Mouse (Mus musculus) E14TG2a.4 (cell line): ENCODE measurements at regions not wholly inside any gene's neighbourhood (a gene's known extent, or its start where the extent isn't known, plus 50 kb on each side); places are given as distances from the start of the nearest gene placed in this dataset.

ENCODE experiments used
- H3K27me3 ChIP-seq: 2 replicates; pipeline ENCODE4 v1.6.1; 2014; ENCODE audit warnings: low read length, control low read depth; ENCODE audit not compliant: insufficient read depth
- H3K36me3 ChIP-seq: 2 replicates; pipeline ENCODE4 v1.6.1; 2014; ENCODE audit warnings: low read length, control low read depth; ENCODE audit not compliant: insufficient read depth
- H3K4me1 ChIP-seq: replicated peaks from 2 replicates; pipeline ENCODE4 v1.6.1; 2014; ENCODE audit warnings: low read depth, low read length, control low read depth
- H3K4me3 ChIP-seq: replicated peaks from 2 replicates; pipeline ENCODE4 v1.5.1; 2014; ENCODE audit warnings: mild to moderate bottlenecking, low read length
- H3K9me3 ChIP-seq: 2 replicates; pipeline ENCODE4 v1.6.1; 2014; ENCODE audit warnings: low read length, control low read depth
- CTCF ChIP-seq: conservative IDR thresholded peaks from 2 replicates; pipeline ENCODE4 v1.5.1; 2014; ENCODE audit warnings: low read length
- NANOG ChIP-seq: IDR thresholded peaks from 2 replicates; pipeline ENCODE4 v1.6.1; 2014; ENCODE audit warnings: borderline replicate concordance, low read length, mixed read lengths
- POU5F1 ChIP-seq: IDR thresholded peaks from 2 replicates; pipeline ENCODE4 v1.6.1; 2014; ENCODE audit warnings: low read length, borderline replicate concordance

DNA sequence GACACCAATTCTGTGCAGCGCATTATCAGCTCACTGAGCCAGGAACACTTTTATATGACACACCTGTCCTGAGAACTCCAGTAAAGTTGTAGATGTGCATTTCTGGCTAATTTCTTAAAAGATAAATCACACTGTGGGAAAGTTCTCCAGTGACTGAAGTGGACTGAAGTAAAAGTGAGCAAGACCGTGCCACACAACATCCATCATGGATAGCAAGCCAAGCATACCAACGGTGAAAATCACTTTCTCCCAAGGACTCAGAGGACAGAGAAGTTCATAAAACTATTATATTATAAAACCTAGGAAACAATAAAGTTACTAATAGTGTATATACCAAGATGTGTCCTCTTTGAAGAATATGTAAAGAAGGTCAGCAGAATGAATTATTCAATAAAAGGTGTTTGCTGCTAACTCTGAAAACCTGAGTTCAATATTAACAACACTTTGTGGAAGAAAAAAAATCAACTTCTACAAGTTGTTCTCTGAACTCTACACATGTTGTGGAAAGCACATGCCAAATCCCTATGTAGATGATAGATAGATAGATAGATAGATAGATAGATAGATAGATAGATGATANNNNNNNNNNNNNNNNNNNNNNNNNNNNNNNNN lies 298.2 kb upstream of the Igbp1b start:
- H3K4me1 ChIP-seq = no peaks in the 10 kb centered on the region
- no peak for TF ChIP-seq CTCF
- TF ChIP-seq NANOG = no peak
- no peak for TF ChIP-seq POU5F1
- H3K9me3 ChIP-seq = no peaks in the 10 kb centered on the region
- H3K4me3 ChIP-seq = no peak overlapping the region
- no peaks in the 10 kb centered on the region for H3K36me3 ChIP-seq
- H3K27me3 ChIP-seq = no peaks in the 10 kb centered on the region

DNA sequence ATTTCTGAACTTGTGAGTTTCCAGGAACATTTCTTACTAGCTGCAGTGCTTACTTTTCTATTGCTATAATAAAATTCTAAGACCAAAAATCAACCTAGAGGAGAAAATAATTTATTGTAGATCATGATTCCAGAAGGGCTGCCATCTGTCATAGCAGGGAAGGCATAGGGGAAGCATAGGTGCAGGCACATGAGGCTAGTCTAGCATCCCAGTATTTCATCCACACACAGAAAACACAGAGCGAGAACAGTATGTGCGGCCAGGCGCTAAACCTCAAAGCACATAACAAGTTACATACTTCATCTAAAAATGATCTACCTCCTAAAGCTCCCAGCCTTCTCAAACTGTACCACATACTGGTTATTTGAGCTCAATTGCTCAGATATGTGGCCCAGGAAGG lies 292.5 kb upstream of the Igbp1b start:
- Histone ChIP-seq H3K4me1 (no peaks in the 10 kb centered on the region), H3K9me3 (no peaks in the 10 kb centered on the region), H3K36me3 (no peaks in the 10 kb centered on the region), H3K27me3 (no peaks in the 10 kb centered on the region), H3K4me3 (no peak overlapping the region)
- TF ChIP-seq NANOG (no peak), CTCF (no peak), POU5F1 (no peak)

DNA sequence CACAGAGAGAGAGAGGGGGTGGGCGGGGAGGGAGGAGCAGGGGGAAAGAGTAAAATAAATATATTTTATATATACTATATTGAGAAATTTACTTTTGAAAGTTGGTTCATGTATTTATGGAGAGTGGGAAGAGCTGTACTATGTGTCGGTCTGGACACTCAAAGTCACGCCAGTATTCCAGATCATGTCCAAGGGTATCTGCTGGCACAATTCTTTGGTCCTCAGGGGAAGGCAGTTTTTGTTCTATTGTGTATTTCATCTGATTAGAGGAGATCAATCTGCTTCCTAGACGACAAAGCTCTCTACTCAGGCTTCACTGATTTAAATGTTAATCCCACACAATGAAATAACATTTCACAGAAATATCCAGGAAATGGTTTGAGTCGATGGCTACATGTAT lies 288.3 kb upstream of the Igbp1b start:
- H3K4me1 ChIP-seq = no peaks in the 10 kb centered on the region
- H3K9me3 ChIP-seq = no peaks in the 10 kb centered on the region
- TF ChIP-seq CTCF (no peak), NANOG (no peak), POU5F1 (no peak)
- H3K36me3 ChIP-seq = no peaks in the 10 kb centered on the region
- no peaks in the 10 kb centered on the region for H3K27me3 ChIP-seq
- H3K4me3 ChIP-seq = no peak overlapping the region

DNA sequence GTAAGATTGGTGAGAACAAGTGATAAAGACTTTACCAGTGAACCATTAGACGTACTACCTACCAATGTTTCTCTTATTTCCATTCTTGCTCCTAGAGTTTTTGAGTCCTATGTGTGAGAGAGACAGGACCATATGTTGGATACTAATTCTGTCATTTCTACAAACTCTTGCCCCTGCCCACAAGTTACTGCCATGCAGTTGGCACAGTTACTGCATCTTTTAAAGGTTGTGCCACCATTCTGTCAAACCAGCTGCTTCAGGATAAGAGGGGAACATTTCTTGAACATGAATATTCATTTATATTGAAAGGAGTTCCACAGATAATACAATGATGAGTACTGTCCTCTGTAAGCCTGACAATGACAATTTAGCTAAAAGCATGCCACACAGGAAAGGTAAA lies 287.1 kb upstream of the Igbp1b start:
- H3K36me3 ChIP-seq = no peaks in the 10 kb centered on the region
- H3K4me1 ChIP-seq = no peaks in the 10 kb centered on the region
- H3K4me3 ChIP-seq = no peak overlapping the region
- H3K9me3 ChIP-seq = no peaks in the 10 kb centered on the region
- no peaks in the 10 kb centered on the region for H3K27me3 ChIP-seq
- no peak for TF ChIP-seq NANOG
- TF ChIP-seq POU5F1 = no peak
- TF ChIP-seq CTCF = no peak

DNA sequence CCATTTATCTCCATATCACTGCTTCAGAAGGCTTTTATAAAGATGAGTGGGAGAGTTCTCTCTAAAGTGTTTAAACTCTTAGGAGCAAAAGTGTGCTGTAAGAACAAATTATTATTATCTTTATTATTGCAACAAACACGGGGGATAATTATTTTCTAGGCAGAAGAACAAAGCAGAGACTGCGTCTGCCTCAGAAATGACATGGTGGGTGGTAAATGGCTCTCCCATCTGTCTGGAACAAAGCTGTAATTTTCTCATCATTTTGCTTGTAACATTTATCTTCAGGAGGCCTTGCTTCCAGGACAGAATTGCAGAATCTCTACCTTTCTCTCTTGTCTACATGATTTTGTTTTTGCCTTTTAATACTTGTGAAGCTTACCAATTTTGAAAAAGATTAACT lies 261.8 kb upstream of the Igbp1b start:
- H3K9me3 ChIP-seq = no peaks in the 10 kb centered on the region
- no peaks in the 10 kb centered on the region for H3K4me1 ChIP-seq
- TF ChIP-seq POU5F1 = no peak
- TF ChIP-seq CTCF = no peak
- no peaks in the 10 kb centered on the region for H3K27me3 ChIP-seq
- H3K36me3 ChIP-seq = no peaks in the 10 kb centered on the region
- no peak overlapping the region for H3K4me3 ChIP-seq

DNA sequence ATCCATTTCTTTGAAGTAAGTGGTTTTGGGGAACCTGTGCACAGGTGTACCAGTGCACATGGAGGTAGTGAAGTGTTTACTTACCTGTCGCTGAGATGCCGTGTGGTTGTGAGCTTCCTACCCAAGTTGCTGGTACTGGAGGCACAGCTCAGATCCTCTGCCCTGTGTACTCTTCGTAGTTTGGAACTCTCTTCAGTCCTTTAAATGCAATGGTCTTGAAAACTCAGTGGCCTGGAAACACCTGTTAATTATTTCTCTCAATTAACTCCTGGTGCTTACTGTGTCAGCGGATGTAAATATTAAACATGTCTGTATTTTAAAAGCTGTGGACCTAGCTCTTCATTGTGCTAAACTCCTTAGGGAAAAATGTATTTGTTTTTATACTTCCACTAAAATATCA lies 261.2 kb upstream of the Igbp1b start:
- Histone ChIP-seq H3K4me1 (no peaks in the 10 kb centered on the region), H3K9me3 (no peaks in the 10 kb centered on the region), H3K4me3 (no peak overlapping the region), H3K36me3 (no peaks in the 10 kb centered on the region), H3K27me3 (no peaks in the 10 kb centered on the region)
- TF ChIP-seq NANOG (no peak), POU5F1 (no peak), CTCF (no peak)

DNA sequence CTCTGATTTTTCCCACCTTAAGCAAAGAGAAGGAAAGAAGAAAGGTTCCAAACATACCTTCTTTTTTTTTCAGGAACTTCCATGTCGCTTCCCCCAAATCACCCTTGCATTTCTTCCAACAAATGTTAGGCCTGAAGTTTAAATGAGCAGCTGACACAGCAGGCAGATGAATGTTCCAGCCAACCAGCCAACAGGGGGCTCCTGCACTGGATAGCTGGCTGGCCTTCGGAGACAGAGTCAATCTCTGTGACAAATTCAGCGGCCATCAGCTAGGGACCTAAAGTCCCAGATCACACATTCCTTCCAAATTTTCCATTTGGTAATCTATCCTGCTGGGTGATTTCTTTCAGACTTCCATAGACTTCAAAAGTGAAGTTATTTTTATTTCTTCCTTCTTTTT lies 256.6 kb upstream of the Igbp1b start:
- Histone ChIP-seq H3K36me3 (no peaks in the 10 kb centered on the region), H3K9me3 (no peaks in the 10 kb centered on the region), H3K4me1 (no peaks in the 10 kb centered on the region), H3K4me3 (no peak overlapping the region), H3K27me3 (no peaks in the 10 kb centered on the region)
- TF ChIP-seq POU5F1 (no peak), CTCF (no peak), NANOG (no peak)

DNA sequence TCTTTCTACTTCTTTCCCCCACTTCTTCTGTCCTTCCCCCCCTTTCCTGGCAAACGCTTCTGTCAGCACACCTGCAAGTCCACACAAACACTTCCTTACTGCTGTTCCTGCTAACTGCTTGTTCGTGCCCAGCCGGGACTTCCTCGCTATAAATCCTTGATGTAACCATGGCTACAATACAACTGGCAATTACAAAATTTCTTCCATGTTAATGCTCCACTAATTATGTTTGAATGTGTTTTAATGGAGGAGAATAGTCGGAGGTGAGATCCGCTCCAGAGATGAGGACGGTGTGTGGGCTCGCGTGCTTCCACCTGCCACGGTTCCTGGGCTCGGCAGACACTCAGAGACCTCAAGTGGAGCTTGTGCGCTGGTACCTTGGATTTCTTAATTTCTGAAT lies 215.3 kb upstream of the Igbp1b start:
- Histone ChIP-seq H3K4me1 (no peaks in the 10 kb centered on the region; the same call in 1 of the 2 replicates), H3K36me3 (no peaks in the 10 kb centered on the region), H3K27me3 (no peaks in the 10 kb centered on the region; the same call in 1 of the 2 replicates), H3K4me3 (peak overlapping the region; percentile 23; the same call in 1 of the 2 replicates), H3K9me3 (no peaks in the 10 kb centered on the region)
- TF ChIP-seq NANOG = no peak
- TF ChIP-seq CTCF = no peak
- no peak for TF ChIP-seq POU5F1

DNA sequence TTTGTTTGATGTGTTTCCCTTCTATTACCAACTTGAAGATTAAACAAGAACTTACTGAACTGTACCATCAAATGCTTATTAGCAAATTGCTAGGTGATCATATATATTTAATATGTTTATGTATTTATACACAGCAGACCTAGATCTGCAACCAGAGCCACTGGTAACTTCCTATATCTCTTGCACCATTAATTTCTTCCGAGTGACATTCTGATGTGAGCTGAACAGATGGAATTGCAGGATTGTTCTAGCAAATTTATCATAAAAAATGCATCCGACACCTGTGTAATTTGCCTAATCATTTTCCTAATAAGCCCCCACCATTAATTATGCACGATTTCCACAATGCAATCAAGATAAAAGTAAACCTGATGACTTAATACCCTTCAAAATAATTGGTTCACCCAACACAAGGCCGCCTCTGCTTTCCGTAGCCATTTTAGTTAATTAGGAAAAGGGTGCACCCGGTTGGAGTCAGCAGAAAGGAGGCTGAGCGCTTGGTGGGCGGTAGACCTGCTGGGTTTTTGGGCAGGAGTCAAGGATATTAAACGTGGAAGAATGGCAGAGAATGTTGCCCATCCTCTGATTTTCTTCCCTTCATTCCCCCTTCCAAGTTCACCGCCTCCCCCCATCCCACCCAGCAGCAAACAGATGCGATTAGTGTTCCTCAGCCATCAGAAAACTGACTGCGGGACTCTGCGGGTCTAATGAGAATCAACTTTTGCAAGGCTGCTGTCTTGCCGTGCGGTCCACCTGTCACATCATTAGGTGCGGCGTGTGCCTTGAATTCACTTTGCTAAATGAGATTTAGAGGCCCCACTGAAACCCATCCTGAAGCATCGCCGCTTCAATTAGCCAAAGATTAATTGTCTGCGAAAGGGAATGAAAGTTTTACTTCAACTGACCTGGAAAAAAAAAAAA lies 214.4 kb upstream of the Igbp1b start:
- Histone ChIP-seq H3K36me3 (no peaks in the 10 kb centered on the region), H3K4me3 (peak overlapping the region; percentile 23; the same call in 1 of the 2 replicates), H3K9me3 (no peaks in the 10 kb centered on the region), H3K4me1 (no peaks in the 10 kb centered on the region; the same call in 1 of the 2 replicates), H3K27me3 (no peaks in the 10 kb centered on the region; the same call in 1 of the 2 replicates)
- TF ChIP-seq CTCF (no peak), POU5F1 (no peak), NANOG (no peak)
